Mouse (Mus musculus) left cerebral cortex, postnatal 14 days (tissue): Measurements from ENCODE around the gene Garem2. TPM values are rescaled to one million over a fixed set of nuclear protein-coding genes. Genes with fewer than 3 reads are reported as not detected.

ENCODE experiments used
- DNase-seq, 2 experiments: peaks; one replicate each; pipeline ENCODE4 v3.0.0; 2021 to 2022; ENCODE audit warnings: low spot score in 2 of 2, mixed read lengths in 1 of 2
- intact Hi-C: fragments of 180-260 bp; cut with DNase I; formaldehyde crosslinking; loops from one replicate; pipeline ENCODE4 v1.15.1; 2025
- total RNA-seq, 2 experiments: library from RNA; stranded (reverse); gene quantifications; 2 replicates each; pipeline ENCODE4 v1.2.3; 2021

Garem2 gene
- total RNA-seq, 2 experiments from 2014 or later = 11.4 to 12.6 TPM

DNA sequence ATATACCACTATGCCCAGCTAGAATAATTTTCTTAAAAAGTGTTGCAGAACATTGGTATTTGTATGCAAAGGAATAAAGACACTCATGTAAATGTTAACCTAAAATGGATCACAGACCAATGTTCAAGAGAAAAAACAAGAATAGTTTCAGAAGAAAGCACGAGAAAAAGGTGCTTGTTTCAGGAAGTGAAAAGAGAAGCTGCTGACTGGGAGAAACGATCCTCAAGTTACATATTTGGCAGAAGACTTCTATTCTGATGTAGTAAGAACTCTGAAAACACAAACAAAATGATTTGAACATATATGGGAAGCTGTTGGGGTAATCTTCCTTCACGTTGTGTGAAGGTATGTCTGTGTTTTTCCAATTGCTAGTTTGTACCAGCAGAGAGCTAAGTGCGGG, 33.2 kb downstream of the Garem2 start:
- no peak for DNase-seq
- intact Hi-C loops = no loop called here

DNA sequence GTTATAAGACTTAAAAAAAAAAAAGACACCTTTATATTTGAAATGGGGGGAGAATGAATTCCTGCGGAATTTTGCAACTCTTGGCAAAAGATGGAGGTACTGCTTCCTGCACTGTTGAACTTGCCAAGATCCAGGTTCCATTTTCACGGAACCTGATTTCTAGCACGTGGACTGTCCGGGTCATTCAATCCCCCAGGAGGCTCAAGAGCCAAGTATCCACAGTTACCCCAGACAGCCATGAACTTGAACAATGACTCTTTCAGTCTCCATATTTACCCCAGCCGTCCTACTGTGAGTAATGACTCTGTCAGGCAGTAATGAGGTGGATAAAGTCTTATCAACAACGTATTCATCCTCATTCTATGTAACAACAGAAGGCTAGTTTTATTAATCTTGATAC, 41.6 kb downstream of the Garem2 start:
- intact Hi-C loops = no loop called here
- DNase-seq = no peak

DNA sequence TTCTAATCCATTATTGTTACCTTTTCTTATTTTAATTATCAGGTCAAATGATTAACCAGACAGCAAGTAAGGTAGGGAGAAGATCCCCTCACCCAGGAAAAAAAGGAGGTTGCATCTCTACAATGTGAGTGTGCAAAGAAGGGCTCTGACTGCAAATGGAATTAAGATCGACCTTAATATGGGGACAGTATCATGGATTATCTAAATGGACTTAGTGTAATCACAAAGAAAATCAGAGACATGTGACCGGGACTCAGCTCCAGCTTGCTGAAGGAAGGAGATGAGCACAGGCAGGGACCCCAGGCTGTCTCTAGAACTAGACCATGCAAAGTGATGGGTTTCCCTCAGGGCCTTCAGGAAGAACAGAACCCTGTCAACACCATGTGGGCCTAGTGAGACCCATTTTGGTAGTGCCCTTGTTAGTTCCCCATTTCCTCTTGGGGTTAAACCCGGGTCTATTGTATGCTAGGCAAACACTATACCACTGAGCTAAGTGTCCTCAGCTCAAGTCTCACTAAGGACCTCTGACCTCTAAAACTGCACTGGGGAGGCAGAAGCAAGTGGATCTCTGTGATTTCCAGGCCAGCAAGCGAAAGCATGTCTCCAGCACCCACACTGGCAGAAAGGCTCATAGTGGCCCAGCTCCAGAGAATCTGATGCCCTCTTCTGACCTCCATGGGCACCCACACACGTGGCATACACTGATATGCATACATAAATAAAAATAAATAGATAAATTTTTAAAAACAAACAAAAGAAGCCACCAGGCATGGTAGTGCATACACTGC, 43.4 kb downstream of the Garem2 start:
- no peak for DNase-seq
- intact Hi-C loops = no loop called here

DNA sequence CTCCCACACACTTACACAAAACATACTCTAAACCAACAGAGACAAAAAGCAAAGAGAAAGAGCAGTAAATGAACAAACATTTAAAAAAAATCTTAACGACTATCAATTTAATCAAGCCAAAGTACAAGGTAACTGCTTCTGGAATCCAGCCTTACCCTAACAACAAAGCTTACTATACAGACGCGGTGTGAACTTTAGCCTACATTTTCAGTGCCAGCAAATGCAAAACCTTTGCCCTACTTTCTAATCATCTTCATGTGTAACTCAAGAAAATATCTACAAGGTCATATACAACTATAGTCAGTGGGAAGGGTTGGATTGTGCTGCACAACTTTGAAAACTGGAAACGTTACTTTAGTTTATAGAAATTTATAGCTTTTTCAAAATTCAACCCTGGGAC, 47.0 kb downstream of the Garem2 start:
- no peak for DNase-seq
- intact Hi-C loops = no loop called here

DNA sequence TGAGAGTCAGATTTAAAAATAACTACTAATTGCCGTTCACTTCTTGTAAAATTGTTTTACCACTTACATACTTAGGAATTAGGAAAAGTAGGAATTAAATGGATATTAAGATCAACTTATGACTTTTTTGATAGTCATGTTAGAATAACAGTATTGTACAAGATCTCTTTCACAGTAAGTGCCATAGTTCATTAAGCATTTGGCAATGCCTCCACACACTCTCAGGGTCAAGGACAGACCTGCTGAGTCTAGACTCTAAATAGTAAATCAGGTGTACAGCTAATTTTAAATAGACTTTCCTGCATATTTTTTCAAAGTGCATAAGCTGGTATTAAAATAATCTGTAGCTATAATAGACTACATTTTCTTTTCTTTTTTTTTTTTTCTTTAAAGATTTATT, 47.5 kb downstream of the Garem2 start:
- DNase-seq = no peak
- intact Hi-C loops = no loop called here

DNA sequence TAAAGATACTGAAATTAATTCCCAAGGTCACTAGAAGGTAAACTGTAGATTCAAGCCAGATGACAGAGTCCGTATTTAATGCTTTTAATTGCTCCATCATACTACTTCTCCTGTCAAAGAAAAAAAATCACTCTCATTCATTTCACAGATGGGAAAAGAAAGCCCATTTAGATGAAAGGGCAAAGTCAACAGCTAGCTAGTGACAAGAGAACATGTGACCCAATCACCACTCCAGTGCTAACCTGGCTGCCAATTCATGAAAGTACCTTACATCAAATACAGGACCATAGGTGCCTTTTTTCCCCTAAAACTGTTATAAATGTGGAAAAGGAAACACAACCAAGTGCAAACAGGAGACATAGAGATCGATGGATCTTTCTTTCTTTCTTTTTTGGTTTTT, 48.3 kb downstream of the Garem2 start:
- no peak for DNase-seq
- intact Hi-C loops = no loop called here

DNA sequence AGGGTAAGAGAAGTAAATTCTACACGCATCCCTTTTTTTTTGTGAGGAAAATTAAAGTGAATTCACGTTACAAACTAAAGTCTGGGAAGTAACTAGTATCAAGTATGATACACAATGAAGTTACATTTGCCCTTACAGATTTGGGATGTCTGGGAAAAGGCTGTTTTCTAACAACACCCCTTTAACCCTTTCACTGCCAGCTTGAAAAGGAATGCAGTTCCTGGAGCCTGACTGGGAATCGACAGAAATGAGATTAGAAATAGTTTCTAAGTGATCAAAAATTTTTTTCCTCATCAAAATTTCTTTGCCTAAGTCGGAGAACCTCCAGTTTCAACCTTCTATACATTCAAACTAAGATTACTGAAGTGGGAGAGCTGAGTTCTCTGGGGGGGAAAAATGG, 49.1 kb downstream of the Garem2 start:
- peak in 1 of 2 experiments; percentile 13 for DNase-seq
- intact Hi-C loops = no loop called here

DNA sequence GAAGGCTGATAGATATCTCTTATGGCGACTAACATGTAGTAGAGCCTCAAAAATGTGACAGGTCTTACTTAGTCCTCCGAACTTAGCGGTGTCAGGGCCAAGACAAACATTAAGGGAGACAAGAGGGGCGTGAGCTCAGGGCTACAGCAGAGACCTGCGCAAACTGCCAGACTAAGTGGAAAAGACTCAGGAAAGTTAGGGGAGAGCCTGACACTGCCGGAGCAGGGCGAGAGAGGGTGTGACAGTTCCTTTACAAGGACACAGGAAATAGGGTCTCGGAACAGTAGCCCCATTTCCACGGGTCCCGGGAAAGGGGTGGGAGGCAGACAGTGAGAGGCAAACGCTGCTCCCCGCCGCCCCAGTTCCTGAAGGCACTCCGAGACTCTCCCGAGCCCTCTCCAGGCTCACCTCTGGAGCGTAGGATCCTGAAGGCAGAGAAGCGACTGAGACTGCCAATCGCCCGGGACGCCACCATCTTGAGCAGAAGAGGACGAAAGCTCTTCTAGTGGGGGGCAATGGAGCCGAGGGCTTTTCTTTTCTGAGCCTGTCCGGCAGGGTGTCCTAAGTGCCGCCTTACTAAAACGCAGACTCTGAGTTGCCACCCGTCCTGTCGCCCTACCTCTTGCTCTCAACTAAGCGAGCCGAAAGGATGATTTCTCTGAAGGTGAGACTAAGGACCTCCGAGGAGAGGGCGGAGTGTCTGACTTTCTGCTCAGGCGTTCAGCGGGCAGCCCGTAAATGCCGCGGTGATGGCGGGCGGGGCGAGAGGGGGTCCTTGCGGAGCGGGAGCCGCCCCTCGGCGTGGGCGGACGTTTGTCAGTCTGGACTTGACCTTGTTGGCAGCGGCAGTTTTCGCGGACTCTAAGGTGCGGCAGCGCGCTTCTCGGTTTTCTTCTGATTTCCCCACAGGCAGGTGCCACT, 49.8 kb downstream of the Garem2 start, which contains the start of the genes Hadha and Hadhb:
Gene Hadha, minus strand, starts transcription at position 689 of the 921 bp plus-strand sequence.
Gene Hadhb, plus strand, starts transcription at position 775 of the 921 bp plus-strand sequence.
- intact Hi-C loops = no loop called here
- DNase-seq = peak; percentile 91 to 94

DNA sequence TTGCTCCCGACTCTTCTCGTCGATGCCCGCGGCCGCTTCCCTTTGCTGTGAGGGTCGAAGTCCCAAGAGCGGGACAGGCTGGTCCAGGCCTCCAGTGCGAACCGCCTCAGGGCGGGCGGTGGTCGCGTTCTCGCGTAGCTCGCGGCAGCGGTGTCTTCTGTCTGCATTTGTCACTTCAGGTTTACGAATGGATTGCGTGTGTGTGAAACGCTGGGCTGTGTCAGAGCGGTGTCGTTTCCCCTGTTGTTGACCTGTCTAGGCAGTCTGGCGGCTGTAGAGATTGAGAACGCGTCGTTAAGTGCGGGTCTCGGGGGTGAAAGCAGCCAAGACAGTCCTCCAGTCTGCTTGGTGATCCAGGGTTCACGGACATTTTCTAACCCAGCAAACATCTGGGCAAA, 50.4 kb downstream of the Garem2 start:
- intact Hi-C loops = no loop called here

DNA sequence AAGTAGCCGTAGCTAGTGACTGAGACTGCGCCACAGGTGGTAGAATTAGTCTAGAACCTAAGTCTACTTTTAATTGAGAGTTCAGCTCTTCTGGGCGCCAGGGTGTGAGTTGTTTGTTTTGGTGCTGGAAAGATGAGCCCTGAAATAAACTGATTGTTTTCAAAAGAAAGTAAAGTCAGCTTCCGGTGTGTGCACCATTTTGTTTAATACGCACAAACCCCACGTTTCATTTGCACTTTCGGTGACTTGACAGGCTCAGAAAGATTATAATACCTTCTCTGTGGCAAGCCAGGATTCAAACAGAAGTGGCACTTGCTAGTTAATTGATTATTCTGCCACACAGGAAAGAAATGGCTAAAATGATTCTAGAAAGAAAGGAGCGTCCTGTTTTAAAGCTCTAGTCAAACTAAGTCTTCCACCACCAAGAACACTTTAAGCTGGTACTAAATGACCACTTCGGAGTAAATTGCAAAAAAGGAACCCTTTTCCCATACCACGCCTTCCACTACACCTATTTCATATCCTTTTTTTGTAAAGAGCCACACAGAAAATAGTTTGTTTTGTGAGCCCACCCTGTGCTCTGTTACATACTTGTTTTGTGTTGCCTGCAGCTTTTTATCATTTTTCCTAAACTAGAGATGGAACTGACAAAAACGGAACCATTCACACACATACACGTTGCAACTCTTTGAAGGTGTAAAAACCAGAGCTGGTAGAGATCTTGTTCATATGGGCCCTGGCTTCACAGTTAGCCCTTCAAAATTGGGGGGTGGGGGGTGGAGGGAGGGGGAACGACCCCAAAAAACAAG, 51.1 kb downstream of the Garem2 start:
- no peak for DNase-seq
- intact Hi-C loops = no loop called here

More for the DNA sequence above, 50.4 kb downstream of the Garem2 start:
- peak in 1 of 2 experiments; percentile 8 for DNase-seq

DNA sequence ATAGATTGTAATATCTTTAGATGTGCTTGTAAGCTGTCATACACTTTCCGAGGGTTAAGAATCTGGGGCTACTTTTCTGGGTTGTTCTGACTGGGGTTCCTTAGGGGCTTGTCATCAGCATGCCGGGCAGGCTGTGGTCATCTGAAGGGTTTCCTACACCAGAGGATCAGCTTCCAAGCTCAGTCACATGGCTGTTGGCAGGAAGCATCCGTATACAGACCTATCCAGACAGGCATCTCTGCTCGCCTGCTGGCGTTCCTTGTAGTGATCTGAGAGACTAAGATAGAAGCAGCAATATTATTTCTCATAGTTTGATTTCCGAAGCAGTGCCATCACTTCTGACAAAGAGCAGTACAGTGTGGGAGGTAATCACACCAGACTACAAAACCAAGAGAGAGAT, 54.6 kb downstream of the Garem2 start:
- intact Hi-C loops = no loop called here
- no peak for DNase-seq

DNA sequence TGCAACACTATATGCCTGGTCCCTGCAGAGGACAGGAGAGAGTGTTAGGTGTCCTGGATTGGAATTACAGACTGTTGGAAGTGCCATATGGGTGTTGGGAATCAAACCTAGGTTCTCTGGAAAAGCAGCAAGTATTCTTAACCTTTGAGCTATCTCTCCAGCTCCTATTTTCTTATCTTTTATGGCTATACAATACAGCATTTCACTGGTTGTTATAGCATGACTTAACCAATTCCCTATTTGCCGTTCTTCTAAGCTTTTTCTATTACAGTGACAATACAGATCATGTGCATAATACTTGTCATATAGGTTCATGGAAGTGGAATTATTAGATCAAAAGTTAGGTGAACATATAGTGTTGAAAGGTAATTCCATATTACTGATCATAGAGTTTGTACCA, 56.9 kb downstream of the Garem2 start:
- intact Hi-C loops = no loop called here
- no peak for DNase-seq

DNA sequence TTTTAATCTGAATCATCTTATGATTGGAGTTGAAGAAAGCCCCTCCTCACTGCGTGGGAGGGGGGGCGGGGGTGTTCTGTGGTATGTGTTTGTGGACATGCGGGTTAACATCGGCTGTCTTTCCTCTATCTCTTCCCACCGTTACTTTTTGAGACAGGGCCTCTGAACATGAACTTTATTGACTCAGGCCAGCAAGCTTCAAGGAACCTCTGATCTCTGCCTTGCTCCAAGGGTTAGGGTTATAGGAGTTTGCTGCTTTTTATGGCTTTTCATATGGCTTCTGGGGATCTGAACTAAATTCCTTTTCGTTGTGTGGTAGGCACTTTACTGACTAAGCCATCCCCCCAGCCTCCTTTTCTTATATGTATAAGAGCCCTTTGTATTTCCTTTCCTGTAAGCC, 57.4 kb downstream of the Garem2 start:
- intact Hi-C loops = no loop called here
- DNase-seq = no peak

DNA sequence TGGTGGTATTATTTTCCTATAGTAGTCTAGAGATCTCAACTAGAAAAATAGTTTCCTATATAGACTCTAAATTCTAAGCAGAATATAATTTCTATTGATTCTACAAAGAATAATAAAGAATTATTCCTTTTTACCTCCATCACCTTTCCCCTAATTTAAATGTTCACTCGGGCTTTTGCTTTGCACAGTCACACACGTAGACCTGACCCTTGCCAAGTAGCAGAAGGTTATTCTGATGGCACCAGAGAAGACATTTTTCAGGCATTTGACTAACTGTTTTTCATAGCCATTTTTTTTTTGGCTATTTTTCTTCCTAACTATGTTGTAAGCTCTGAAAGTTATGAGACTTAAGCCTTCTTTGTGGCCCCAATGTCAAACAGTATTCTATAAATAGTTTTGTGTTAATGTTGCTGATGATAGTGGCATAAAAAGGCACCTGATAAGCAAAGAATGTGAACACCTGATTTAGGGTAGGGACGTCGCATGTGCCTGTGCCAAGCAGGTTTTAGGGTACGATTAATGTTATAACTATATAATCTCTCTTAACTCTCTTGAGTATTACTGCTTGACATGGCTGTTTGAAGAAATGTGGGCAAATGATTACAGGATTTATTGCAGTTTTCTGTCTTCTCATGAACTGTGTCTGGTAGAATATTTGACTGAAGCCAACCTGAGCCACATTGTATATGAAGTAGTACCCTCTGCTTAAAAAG, 60.4 kb downstream of the Garem2 start:
- intact Hi-C loops = no loop called here
- DNase-seq = no peak

Other genes starting within 250 kb of the Garem2 start
- gene Il6, start 92.0 kb upstream of the Garem2 start, total RNA-seq = not detected
- gene Tyms, start 31.5 kb upstream of the Garem2 start, total RNA-seq = 1 to 10 TPM; 4.1 to 4.2 TPM
- gene 3110082J24Rik, start 925 bp downstream of the Garem2 start, total RNA-seq = 1 to 10 TPM; 2.1 to 3.7 TPM
- gene Hadha, start 50.0 kb downstream of the Garem2 start, total RNA-seq = 10 to 100 TPM; 64.1 to 67.8 TPM
- 10 to 100 TPM; 71.3 to 78.6 TPM for gene Hadhb, start 50.1 kb downstream of the Garem2 start, total RNA-seq
- not detected for gene Adgrf3, start 100.6 kb downstream of the Garem2 start, total RNA-seq
- gene Selenoi, start 127.4 kb downstream of the Garem2 start, total RNA-seq = 10 to 100 TPM; 47.6 to 56.7 TPM
- gene Drc1, start 176.2 kb downstream of the Garem2 start, total RNA-seq = 10 to 100 TPM; 14.9 to 18.2 TPM